Mouse (Mus musculus) thymus, adult 2 months (tissue): ENCODE measurements around the gene Leng1.

Experiments used
- CTCF ChIP-seq: fragments of 200-500 bp; IDR thresholded peaks from 2 replicates; pipeline ENCODE4 v1.5.1; 2012; ENCODE audit warnings: mild to moderate bottlenecking, control low read depth, low read length, moderate library complexity, borderline replicate concordance; ENCODE audit not compliant: control insufficient read depth, poor library complexity, insufficient read depth; ENCODE audit errors: extremely low read depth
- POLR2A ChIP-seq: fragments of 200-500 bp; IDR thresholded peaks from 2 replicates; pipeline ENCODE4 v1.6.1; 2012; ENCODE audit warnings: mild to moderate bottlenecking, low read length, control low read depth, moderate library complexity; ENCODE audit not compliant: control insufficient read depth, poor library complexity, insufficient read depth; ENCODE audit errors: extremely low read depth

- TF ChIP-seq POLR2A (no peak), CTCF (no peak)
These were observed 51.6 kb downstream of the Leng1 start for GRCm38 (mm10) chr7:3614021-3614420.
